Mouse (Mus musculus) midbrain, embryonic 11.5 days (tissue): ENCODE results near the gene Snx30. TPM values are rescaled to one million over a fixed set of nuclear protein-coding genes. Genes with fewer than 3 reads are reported as not detected.

Source experiments
- ATAC-seq: fragments of 200-750 bp; cut with Nextera tagmentation; 2 replicates; pipeline ENCODE4 v1.8.0; 2017; ENCODE audit warnings: moderate TSS enrichment, moderate library complexity; ENCODE audit not compliant: low FRiP score
- DNase-seq: peaks from one replicate; pipeline ENCODE4 v3.0.0; 2015; ENCODE audit warnings: low spot score; ENCODE audit errors: missing footprints
- H3K27ac ChIP-seq: fragments of 300-500 bp; sonication (generic); 2 replicates; pipeline ENCODE4 v1.5.1; 2014; ENCODE audit warnings: low read depth, low read length
- H3K27me3 ChIP-seq: fragments of 300-500 bp; sonication (generic); 2 replicates; pipeline ENCODE4 v1.6.1; 2014; ENCODE audit warnings: mild to moderate bottlenecking, low read length, moderate library complexity, mixed read lengths; ENCODE audit not compliant: control insufficient read depth, insufficient read depth
- H3K36me3 ChIP-seq: fragments of 300-500 bp; sonication (generic); 2 replicates; pipeline ENCODE4 v1.6.1; 2014; ENCODE audit warnings: mild to moderate bottlenecking, low read length, moderate library complexity, mixed read lengths; ENCODE audit not compliant: control insufficient read depth, insufficient read depth
- H3K4me1 ChIP-seq: fragments of 300-500 bp; sonication (generic); 2 replicates; pipeline ENCODE4 v1.6.1; 2014; ENCODE audit warnings: low read length; ENCODE audit not compliant: control insufficient read depth, insufficient read depth
- H3K4me2 ChIP-seq: fragments of 300-500 bp; sonication (generic); 2 replicates; pipeline ENCODE4 v1.6.1; 2014; ENCODE audit warnings: mild to moderate bottlenecking, moderate library complexity
- H3K4me3 ChIP-seq: fragments of 300-500 bp; sonication (generic); 2 replicates; pipeline ENCODE4 v1.5.1; 2014; ENCODE audit warnings: low read depth, low read length
- H3K9ac ChIP-seq: fragments of 300-500 bp; sonication (generic); 2 replicates; pipeline ENCODE4 v1.6.1; 2014; ENCODE audit warnings: low read length
- H3K9me3 ChIP-seq: fragments of 300-500 bp; sonication (generic); 2 replicates; pipeline ENCODE4 v1.6.1; 2016; ENCODE audit warnings: low read length; ENCODE audit not compliant: control insufficient read depth
- WGBS: fragments of 180-500 bp; shearing (Covaris S2); extraction: QIAGEN DNeasy Blood & Tissue Kit; methylation state at CpG from one replicate; pipeline ENCODE4 v1.1.7; 2014; 5-methylcytosine and 5-hydroxymethylcytosine counted together
- polyA plus RNA-seq: library from polyadenylated mRNA; unstranded; fragments of >200 nt; fragmentation: Nextera tagmentation; extraction: Ambion mirVana; gene quantifications from 2 replicates; pipeline ENCODE4 v1.2.1, GENCODE M21; 2014

The Snx30 gene
- polyA plus RNA-seq, 1 experiment from 2014 or later = 12.3 TPM

DNA sequence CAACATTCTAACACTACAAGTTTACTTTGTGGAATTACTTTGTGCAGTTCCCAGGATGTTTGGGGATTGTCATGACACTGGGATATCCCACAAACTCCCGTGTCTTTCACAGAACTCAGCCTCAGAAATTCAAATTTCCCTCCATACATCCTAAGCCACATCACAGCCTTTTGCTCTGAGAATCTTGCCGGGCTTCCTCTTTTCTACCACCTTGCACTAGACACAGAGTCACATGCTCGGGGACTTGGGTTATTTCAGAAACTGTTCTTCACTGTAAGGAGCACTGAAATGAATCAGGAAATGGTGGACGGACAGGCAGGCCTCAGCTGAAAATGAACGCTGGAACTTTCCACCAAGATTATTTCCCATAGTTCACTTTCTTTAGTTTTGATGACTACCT lies 2.3 kb upstream of the Snx30 start:
- no peaks in the 10 kb centered on the region for H3K9me3 ChIP-seq
- peaks cover 5% of the 10 kb centered on the region for H3K4me1 ChIP-seq
- DNase-seq (no peak), ATAC-seq (no peak)
- no peak overlapping the region for H3K4me3 ChIP-seq
- 85% methylated on average over 5 of the region's 5 CpGs for WGBS
- H3K36me3 ChIP-seq = no peaks in the 10 kb centered on the region
- H3K4me2 ChIP-seq = no peak overlapping the region
- H3K27ac ChIP-seq = no peak overlapping the region
- H3K9ac ChIP-seq = no peak overlapping the region
- H3K27me3 ChIP-seq = no peaks in the 10 kb centered on the region

DNA sequence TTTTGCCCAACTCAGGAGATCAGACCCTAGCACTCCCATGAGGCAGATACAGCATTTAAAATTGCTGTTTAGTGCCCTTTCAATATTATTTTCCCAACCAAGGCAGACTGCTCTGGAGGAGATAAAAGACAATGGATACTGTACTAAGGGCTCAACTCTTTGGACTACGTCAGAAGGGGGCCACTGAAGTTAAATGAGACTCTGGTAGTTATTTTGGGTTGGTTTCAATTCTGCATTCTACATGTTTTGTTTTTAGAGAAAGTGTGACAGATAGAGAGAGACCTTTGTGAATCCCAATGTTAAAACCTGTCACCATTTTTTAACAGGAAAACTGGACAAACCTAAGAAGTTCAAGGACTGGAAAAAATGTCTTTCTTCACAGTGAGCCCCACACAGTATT lies 886 bp upstream of the Snx30 start:
- Histone ChIP-seq H3K4me2 (peak overlapping the region; percentile 88), H3K36me3 (no peaks in the 10 kb centered on the region), H3K27me3 (no peaks in the 10 kb centered on the region), H3K27ac (no peak overlapping the region), H3K4me1 (peaks cover 5% of the 10 kb centered on the region), H3K4me3 (peak overlapping the region; percentile 85; the same call in 1 of the 2 replicates), H3K9ac (no peak overlapping the region; the same call in 1 of the 2 replicates), H3K9me3 (no peaks in the 10 kb centered on the region)
- DNase-seq (no peak), ATAC-seq (no peak)
- WGBS = 60% methylated on average over 1 of the region's 1 CpGs

DNA sequence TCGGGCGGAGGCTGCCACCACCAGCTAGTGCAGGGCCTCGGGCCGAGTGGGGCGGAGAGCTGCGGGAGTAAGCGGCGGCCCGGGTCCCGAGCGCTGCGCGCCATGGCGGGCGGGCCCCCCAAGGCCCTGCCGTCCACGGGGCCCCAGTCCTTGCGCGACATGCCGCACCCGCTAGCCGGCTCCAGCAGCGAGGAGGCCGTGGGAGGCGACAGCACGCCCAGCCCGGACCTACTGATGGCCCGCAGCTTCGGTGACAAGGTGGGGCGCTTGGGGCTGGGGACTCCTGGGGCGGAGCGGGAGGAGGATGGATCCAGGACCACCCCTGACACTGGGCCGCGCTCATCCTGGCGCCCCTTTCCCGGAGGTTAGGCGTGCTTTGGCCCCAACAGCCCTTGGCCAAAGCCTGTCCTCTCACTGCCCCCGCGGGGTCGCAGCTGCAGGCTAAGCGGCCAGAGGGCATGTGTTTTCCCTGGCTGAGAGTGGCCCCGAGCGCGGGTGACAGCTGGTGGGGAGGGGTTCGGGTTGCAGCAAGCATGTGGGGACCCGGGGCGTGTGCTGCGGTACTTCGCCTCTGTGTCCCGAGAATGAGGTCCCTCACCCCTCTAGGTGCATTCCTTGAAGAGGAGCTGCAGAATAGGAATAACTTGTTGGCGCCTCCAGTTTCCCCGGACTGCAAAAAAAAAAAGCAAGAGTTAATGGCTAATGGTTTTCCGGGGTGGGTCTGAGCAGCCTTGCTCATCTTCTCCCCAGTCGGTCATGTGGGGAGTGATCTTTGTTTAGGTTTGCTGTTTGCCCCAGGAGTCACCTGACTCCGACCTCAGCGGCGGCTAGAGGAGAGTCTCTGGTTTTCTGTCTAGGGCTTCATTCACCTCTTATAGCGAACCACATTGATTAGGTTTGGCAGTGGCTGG lies 583 bp downstream of the Snx30 start:
- WGBS = under 1% methylated on average over 50 of the region's 58 CpGs
- peak overlapping the region; percentile 88 for H3K4me2 ChIP-seq
- H3K27ac ChIP-seq = peak overlapping the region; percentile 50
- DNase-seq (peak; percentile 96), ATAC-seq (peak; percentile 76)
- H3K9me3 ChIP-seq = no peaks in the 10 kb centered on the region
- H3K4me3 ChIP-seq = peak overlapping the region; percentile 85
- H3K36me3 ChIP-seq = no peaks in the 10 kb centered on the region
- peak overlapping the region; percentile 79 for H3K9ac ChIP-seq
- H3K27me3 ChIP-seq = no peaks in the 10 kb centered on the region
- peaks cover 5% of the 10 kb centered on the region for H3K4me1 ChIP-seq

DNA sequence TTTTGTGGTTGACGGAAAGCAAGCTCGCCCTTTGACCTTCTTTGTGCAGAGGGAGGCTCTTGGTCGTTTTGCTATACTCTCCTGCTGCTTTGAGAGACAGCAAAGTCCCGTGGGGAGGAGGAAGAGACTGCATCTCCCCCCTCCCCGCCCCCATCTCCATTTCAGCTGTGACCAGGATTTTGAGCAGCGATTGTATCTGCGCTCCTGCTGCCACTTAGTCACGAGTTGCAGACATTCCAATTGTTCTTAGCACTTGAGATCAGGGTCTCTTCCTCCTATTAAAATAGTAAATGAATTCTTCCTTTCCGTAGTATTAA lies 1.2 kb downstream of the Snx30 start:
- Histone ChIP-seq H3K4me2 (peak overlapping the region; percentile 88), H3K4me3 (peak overlapping the region; percentile 85), H3K27me3 (no peaks in the 10 kb centered on the region), H3K4me1 (peaks cover 5% of the 10 kb centered on the region), H3K27ac (peak overlapping the region; percentile 50), H3K9ac (peak overlapping the region; percentile 79), H3K9me3 (no peaks in the 10 kb centered on the region), H3K36me3 (no peaks in the 10 kb centered on the region)
- no peak for DNase-seq
- WGBS = 1% methylated on average over 9 of the region's 9 CpGs
- ATAC-seq = peak; percentile 17

DNA sequence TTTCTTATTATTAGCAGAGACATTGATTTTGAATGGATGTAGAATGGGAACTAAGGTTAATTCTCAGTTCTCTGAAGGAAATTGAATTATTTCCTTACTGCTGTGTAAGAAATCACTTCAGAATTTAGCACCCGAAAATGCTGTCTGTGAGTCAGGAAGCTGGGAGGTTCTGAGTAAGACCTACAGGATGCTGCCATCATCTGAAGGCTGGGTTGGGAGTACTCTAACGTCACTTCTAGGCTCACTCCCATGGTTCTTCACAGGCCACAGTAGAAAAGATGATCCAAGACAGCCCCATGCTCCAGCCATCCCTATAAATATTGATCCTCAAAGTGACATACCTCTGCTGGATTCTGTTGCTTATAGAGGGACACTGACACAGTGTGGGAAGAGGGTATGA lies 1.9 kb downstream of the Snx30 start:
- no peak overlapping the region; the same call in 1 of the 2 replicates for H3K4me3 ChIP-seq
- no peaks in the 10 kb centered on the region for H3K27me3 ChIP-seq
- WGBS = 72% methylated on average over 2 of the region's 2 CpGs

DNA sequence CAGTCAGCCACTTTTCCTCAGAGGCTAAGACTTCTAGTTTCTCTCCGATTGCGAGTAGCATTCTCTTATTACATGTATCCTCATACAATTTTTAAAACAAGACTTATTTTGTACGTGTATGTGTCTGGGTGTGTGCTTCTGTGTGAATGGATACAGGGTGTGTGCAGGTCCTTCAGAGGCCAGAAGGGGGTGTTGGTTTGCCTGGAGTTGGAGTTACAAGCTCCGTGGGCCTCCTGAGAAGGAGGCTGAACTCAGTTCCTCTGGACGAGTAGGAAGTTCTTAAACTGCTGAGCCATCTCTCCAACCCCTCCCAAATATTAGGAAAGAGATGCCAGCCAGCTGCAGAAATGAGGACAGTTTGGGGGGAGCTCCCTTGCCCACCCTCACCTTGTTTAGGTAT lies 2.8 kb downstream of the Snx30 start:
- H3K4me2 ChIP-seq = no peak overlapping the region
- 79% methylated on average over 5 of the region's 5 CpGs for whole genome bisulfite sequencing
- no peaks in the 10 kb centered on the region for H3K27me3 ChIP-seq
- H3K9me3 ChIP-seq = no peaks in the 10 kb centered on the region
- H3K36me3 ChIP-seq = no peaks in the 10 kb centered on the region
- H3K4me3 ChIP-seq = no peak overlapping the region
- DNase-seq (no peak), ATAC-seq (no peak)
- no peak overlapping the region for H3K27ac ChIP-seq
- H3K9ac ChIP-seq = no peak overlapping the region
- peaks cover 5% of the 10 kb centered on the region for H3K4me1 ChIP-seq

More for the DNA sequence above, 1.9 kb downstream of the Snx30 start:
- ATAC-seq (no peak), DNase-seq (no peak)
- peak overlapping the region; percentile 88 for H3K4me2 ChIP-seq
- no peaks in the 10 kb centered on the region for H3K36me3 ChIP-seq
- H3K9ac ChIP-seq = no peak overlapping the region
- no peaks in the 10 kb centered on the region for H3K9me3 ChIP-seq
- H3K4me1 ChIP-seq = peaks cover 5% of the 10 kb centered on the region
- H3K27ac ChIP-seq = no peak overlapping the region

DNA sequence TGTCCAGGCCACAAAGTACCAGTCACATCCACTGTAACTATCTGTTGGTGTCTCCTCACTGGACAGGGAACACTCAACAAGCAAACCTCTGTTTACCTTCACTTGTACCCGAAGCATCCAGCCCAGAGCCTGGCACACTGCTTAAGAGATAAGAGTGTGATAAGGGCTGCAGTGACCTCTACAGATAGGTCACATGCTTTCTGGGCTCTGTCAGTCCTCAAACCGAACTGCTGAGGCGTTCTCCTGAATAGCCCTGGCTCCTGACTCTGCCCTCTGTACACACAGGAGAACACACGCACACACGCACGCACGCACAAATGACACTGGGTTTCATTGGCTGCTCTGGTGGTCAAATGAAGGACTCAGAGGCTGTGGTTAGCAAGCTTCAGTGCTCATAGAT lies 8.5 kb downstream of the Snx30 start:
- ATAC-seq (no peak), DNase-seq (no peak)
- peaks cover 7% of the 10 kb centered on the region for H3K4me1 ChIP-seq
- H3K9me3 ChIP-seq = no peaks in the 10 kb centered on the region
- H3K9ac ChIP-seq = no peak overlapping the region
- 79% methylated on average over 7 of the region's 7 CpGs for WGBS
- H3K4me3 ChIP-seq = no peak overlapping the region
- H3K36me3 ChIP-seq = no peaks in the 10 kb centered on the region
- H3K27ac ChIP-seq = no peak overlapping the region
- no peak overlapping the region for H3K4me2 ChIP-seq
- no peaks in the 10 kb centered on the region for H3K27me3 ChIP-seq

DNA sequence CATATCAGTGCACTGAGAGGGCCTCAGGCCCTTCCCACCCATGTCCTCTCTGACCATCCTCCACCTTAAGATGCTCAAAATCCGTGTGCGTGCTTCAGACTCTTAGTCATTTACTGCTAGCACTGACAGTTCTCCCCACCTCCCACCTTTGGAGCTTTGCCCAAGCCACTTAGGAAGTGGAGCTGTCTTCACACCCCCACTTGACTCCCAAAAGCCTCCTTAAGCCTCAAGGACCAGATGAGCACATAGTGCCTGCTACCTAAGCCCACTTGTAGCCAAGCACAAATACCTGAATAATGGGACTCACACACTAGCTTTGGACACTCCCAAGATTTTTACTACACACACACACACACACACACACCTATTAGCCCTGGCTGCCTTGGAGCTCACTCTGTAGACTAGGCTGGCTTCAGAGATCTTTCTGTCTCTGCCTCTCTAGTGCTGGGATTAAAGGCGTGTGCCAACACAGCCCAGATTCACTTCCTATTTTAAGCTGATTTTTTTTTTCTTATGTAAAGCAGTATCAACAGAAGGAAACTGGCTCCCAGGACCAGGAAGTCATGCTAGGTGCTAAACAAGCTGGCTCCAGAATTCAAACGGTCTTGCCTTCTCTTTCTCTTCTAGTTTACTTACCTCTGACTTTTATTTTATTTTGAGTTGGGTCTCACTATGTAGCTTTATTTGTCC lies 9.6 kb downstream of the Snx30 start:
- Histone ChIP-seq H3K27ac (no peak overlapping the region), H3K4me2 (no peak overlapping the region), H3K4me3 (no peak overlapping the region), H3K4me1 (peaks cover 14% of the 10 kb centered on the region), H3K9ac (no peak overlapping the region), H3K27me3 (no peaks in the 10 kb centered on the region), H3K9me3 (no peaks in the 10 kb centered on the region), H3K36me3 (no peaks in the 10 kb centered on the region)
- DNase-seq = no peak
- WGBS = 89% methylated on average over 4 of the region's 4 CpGs
- ATAC-seq = no peak

DNA sequence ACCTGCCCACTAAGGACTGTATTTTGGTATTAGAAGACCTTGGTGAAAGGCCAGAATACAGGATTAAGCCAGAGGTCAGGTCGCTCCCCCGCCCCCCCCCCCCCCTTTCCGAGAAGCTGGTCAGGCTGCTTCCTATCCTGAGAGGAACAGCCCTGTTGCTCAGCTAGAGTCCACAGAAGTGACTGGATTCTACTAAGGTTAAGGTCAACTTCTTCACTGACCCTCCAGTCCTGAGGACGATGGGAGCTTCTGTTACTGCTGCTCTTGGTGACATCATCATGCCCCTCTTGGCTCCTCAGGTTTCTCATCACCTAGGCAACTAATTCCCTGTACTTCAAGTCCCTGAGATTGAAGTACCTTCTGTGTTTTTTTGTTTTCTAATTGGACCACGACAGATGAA lies 10.4 kb downstream of the Snx30 start:
- Histone ChIP-seq H3K9ac (no peak overlapping the region), H3K27ac (no peak overlapping the region), H3K4me2 (no peak overlapping the region), H3K4me1 (peaks cover 14% of the 10 kb centered on the region), H3K4me3 (no peak overlapping the region), H3K36me3 (no peaks in the 10 kb centered on the region), H3K9me3 (no peaks in the 10 kb centered on the region), H3K27me3 (no peaks in the 10 kb centered on the region)
- WGBS = 30% methylated on average over 5 of the region's 5 CpGs
- ATAC-seq (no peak), DNase-seq (no peak)
